Mouse (Mus musculus) left cerebral cortex, adult 6 months (tissue): Measurements from ENCODE around the gene Dnmbp. TPM values are rescaled to one million over a fixed set of nuclear protein-coding genes. Genes with fewer than 3 reads are reported as not detected.

ENCODE experiments used
- long read RNA-seq, 2 experiments: library from polyadenylated mRNA; unstranded; transcript quantifications; one replicate each; pipeline ENCODE4 v2.0.0; 2019 to 2020
- polyA plus RNA-seq: library from polyadenylated mRNA; unstranded; fragments of <200 nt; fragmentation: Nextera tagmentation; gene quantifications from 2 replicates; pipeline ENCODE4 v1.2.3, GENCODE M21; 2021

Gene Dnmbp
- polyA plus RNA-seq: 2.0 and 2.6 TPM in 2 replicates
- long read RNA-seq, experiment 1, partial matches to known transcripts: 4 of 6 reads
- long read RNA-seq, experiment 1, other reads (novel, unspliced or antisense): 2 of 6 reads
- long read RNA-seq, experiment 2: 0 reads

GRCm38 (mm10) chr19:43939769-43940689 lies at the start of gene Dnmbp:
Dnmbp (minus strand) TSS chr19:43940191.

GRCm38 (mm10) chr19:43986069-43986794 lies 46.2 kb upstream of the Dnmbp start, which contains the start of gene Cpn1:
Cpn1 (minus strand) TSS chr19:43986556.

Other genes with a start within 250 kb of the Dnmbp start
- 12.6 and 15.1 TPM in 2 replicates for gene Cutc, start 187.2 kb downstream of the Dnmbp start, polyA plus RNA-seq
- gene Cox15, start 187.2 kb downstream of the Dnmbp start, polyA plus RNA-seq: 7.3 and 7.6 TPM in 2 replicates
- not detected in 2 replicates for gene Abcc2, start 158.0 kb downstream of the Dnmbp start, polyA plus RNA-seq
- 0.28 and 0.45 TPM in 2 replicates for gene Cpn1, start 46.4 kb upstream of the Dnmbp start, polyA plus RNA-seq
- gene Cyp2c23, start 89.0 kb upstream of the Dnmbp start, polyA plus RNA-seq: 0.28 and 0.31 TPM in 2 replicates
- gene Erlin1, start 129.6 kb upstream of the Dnmbp start, polyA plus RNA-seq: 8.3 and 11.2 TPM in 2 replicates
- 2.7 and 4.9 TPM in 2 replicates for gene Chuk, start 167.3 kb upstream of the Dnmbp start, polyA plus RNA-seq
- gene Cwf19l1, start 195.7 kb upstream of the Dnmbp start, polyA plus RNA-seq: 18.8 and 23.4 TPM in 2 replicates
- gene Bloc1s2, start 206.3 kb upstream of the Dnmbp start, polyA plus RNA-seq: 80.3 and 99.0 TPM in 2 replicates